In the genomic region with DNA sequence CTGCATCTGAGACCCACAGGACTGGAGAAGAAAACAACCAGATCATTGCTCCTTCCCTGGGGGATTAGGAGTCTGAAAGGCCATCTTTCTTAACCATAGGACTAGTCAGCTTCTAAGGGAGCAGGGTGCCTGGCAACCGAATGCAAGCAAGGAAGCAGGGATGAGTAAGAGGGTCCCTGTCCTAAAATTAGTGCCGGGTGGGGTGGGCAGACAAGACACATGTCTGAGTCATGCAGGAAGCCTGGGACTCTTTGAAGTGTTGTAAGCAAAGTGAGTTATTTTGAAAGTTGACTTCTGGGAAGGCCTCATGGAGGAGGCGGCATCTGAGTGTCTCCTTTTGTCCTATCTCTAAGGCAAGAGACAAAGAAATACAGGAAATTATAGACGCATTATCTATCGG, we compare ENCODE assay signal across 33 mouse cellular contexts. TPM values are rescaled to one million over a fixed set of nuclear protein-coding genes. Genes with fewer than 3 reads are reported as not detected.
DNase-seq lines count a peak whose midpoint lies in the region; ATAC-seq and TF ChIP-seq lines count a peak whose summit lies in the region.
"Had no signal": no experiment of that assay in that cellular context is flagged by ENCODE, and none has a peak within 500 bp of the region (broad histone marks: within the 10 kb centered on the region; RNA-seq: fewer than 3 reads in every experiment).

No protein-coding gene starts in this region.

- peaks cover 10% of the 10 kb centered on the region for H3K4me1 ChIP-seq in hindbrain, embryonic 13.5 days (replicated peaks)
- H3K4me1 ChIP-seq: embryonic facial prominence, embryonic 12.5 days; kidney, embryonic 15.5 days; limb, embryonic 12.5 days; liver, embryonic 15.5 days had no signal

- intact Hi-C loops in left cerebral cortex, adult 2 months (cut with DNase I): no loop called here

- H3K4me3 ChIP-seq in left cerebral cortex, adult 2 months: no peak overlapping the region
- H3K4me3 ChIP-seq in hindbrain, embryonic 13.5 days: no peak overlapping the region
- H3K4me3 ChIP-seq: embryonic facial prominence, embryonic 12.5 days; hindbrain, embryonic 10.5 days; kidney, embryonic 15.5 days; layer of hippocampus, adult 2 months; limb, embryonic 12.5 days; liver, embryonic 15.5 days; midbrain, embryonic 10.5 days; midbrain, embryonic 15.5 days had no signal

- peak; percentile 37 to 42 for DNase-seq in left cerebral cortex, adult 2 months (ENCODE audit: extremely low spot score in 1 of 2, low spot score in 2 of 2)
- DNase-seq in left cerebral cortex, adult 11 months (ENCODE audit: low spot score): no peak
- DNase-seq in 3134 (ENCODE audit: extremely low read depth, insufficient read length, low spot score): peak; percentile 27
- peak; percentile 12 for DNase-seq in Muller cell, postnatal 12 days (ENCODE audit: inconsistent ontology term)
- DNase-seq in right cerebral cortex, postnatal 36 days (ENCODE audit: low spot score in 2 of 2): peak; percentile 47 to 50
- no peak for DNase-seq in layer of hippocampus, adult 11-12 months (ENCODE audit: low spot score)
- DNase-seq: adrenal gland, adult 8-10 months; cerebellum, adult 8-10 months; cerebellum, postnatal 25 days; gastrocnemius, postnatal 14 days; heart, postnatal 14 days; kidney, adult 18-20 months; kidney, postnatal 25 days; lung, embryonic 14.5 days; thymus, adult 2 months; thymus, postnatal 4 days had no signal

- no peaks in the 10 kb centered on the region for H3K27me3 ChIP-seq in hindbrain, embryonic 13.5 days
- H3K27me3 ChIP-seq: limb, embryonic 12.5 days; midbrain, embryonic 15.5 days had no signal

- H3K9ac ChIP-seq in hindbrain, embryonic 13.5 days: no peak overlapping the region
- H3K9ac ChIP-seq: embryonic facial prominence, embryonic 12.5 days; kidney, embryonic 15.5 days; limb, embryonic 12.5 days; liver, embryonic 15.5 days; lung, embryonic 14.5 days; midbrain, embryonic 15.5 days had no signal

- no peak overlapping the region for H3K4me2 ChIP-seq in hindbrain, embryonic 13.5 days
- H3K4me2 ChIP-seq: embryonic facial prominence, embryonic 12.5 days; kidney, embryonic 15.5 days; limb, embryonic 12.5 days; liver, embryonic 15.5 days; lung, embryonic 14.5 days had no signal

- no peaks in the 10 kb centered on the region for H3K36me3 ChIP-seq in hindbrain, embryonic 13.5 days
- H3K36me3 ChIP-seq: embryonic facial prominence, embryonic 12.5 days; hindbrain, embryonic 10.5 days; kidney, embryonic 15.5 days; limb, embryonic 12.5 days; liver, embryonic 15.5 days; midbrain, embryonic 10.5 days; midbrain, embryonic 15.5 days had no signal

- no peak overlapping the region for H3K27ac ChIP-seq in left cerebral cortex, adult 2 months
- no peak overlapping the region for H3K27ac ChIP-seq in hindbrain, embryonic 13.5 days
- H3K27ac ChIP-seq: embryonic facial prominence, embryonic 12.5 days; hindbrain, embryonic 10.5 days; kidney, embryonic 15.5 days; layer of hippocampus, adult 2 months; limb, embryonic 12.5 days; liver, embryonic 15.5 days; midbrain, embryonic 15.5 days; stomach, postnatal 0 days had no signal

- 80% methylated on average over 5 of the region's 5 CpGs for WGBS in hindbrain, embryonic 13.5 days

- TF ChIP-seq CTCF in left cerebral cortex, adult 2 months (IDR thresholded peaks at IDR 0.05): no peak

- H3K9me3 ChIP-seq in hindbrain, embryonic 13.5 days: no peaks in the 10 kb centered on the region
- H3K9me3 ChIP-seq: embryonic facial prominence, embryonic 12.5 days; hindbrain, embryonic 10.5 days; kidney, embryonic 15.5 days; limb, embryonic 12.5 days; liver, embryonic 15.5 days; midbrain, embryonic 10.5 days; midbrain, embryonic 15.5 days had no signal

- ATAC-seq in hindbrain, embryonic 13.5 days (ENCODE audit: low FRiP score): no peak
- ATAC-seq: forebrain, embryonic 14.5 days; midbrain, embryonic 15.5 days had no signal

RNA-seq across cellular contexts. Expression of gene R3hcc1l, which starts 40.8 kb away (rescaled TPM):
- total RNA-seq in left cerebral cortex, adult 2 months (2021): 10 to 100 TPM; 24.8 to 27.5 TPM
- polyA plus RNA-seq in hindbrain, embryonic 13.5 days (2015; fragmentation: Nextera tagmentation; extraction: Ambion mirVana): 15.8 and 18.1 TPM in 2 replicates

RNA-seq across cellular contexts. Expression of gene Crtac1, which starts 46.2 kb away (rescaled TPM):
- total RNA-seq in left cerebral cortex, adult 2 months (2021): 10 to 100 TPM; 62.9 to 72.8 TPM
- polyA plus RNA-seq in hindbrain, embryonic 13.5 days (2015; fragmentation: Nextera tagmentation; extraction: Ambion mirVana): 29.9 and 33.1 TPM in 2 replicates
- total RNA-seq: CH12.LX; granulocyte monocyte progenitor cell, adult 5-6 weeks; liver, adult 2 months; megakaryocyte progenitor cell, adult 5-6 weeks had no signal
- polyA plus RNA-seq: C2C12; liver, adult 2 months; spleen, adult 2 months had no signal

Comparison
In these comparisons a context has a peak if more than half of its experiments do, and no peak if none do; other contexts are left out.
1. DNase-seq: peak in left cerebral cortex, adult 2 months (2 of 2), 3134 (single experiment), Muller cell, postnatal 12 days (single experiment) and right cerebral cortex, postnatal 36 days (2 of 2); none in left cerebral cortex, adult 11 months (single experiment) and layer of hippocampus, adult 11-12 months (single experiment).